Mouse (Mus musculus) midbrain, embryonic 12.5 days (tissue): ENCODE data around the gene Pfkfb1. TPM values are rescaled to one million over a fixed set of nuclear protein-coding genes. Genes with fewer than 3 reads are reported as not detected.

Experiments used
- ATAC-seq: fragments of 200-750 bp; cut with Nextera tagmentation; 2 replicates; pipeline ENCODE4 v1.8.0; 2017; ENCODE audit warnings: low read depth, moderate TSS enrichment, moderate library complexity; ENCODE audit not compliant: low FRiP score
- H3K27ac ChIP-seq: fragments of 300-500 bp; sonication (generic); replicated peaks from 2 replicates; pipeline ENCODE4 v1.5.1; 2016; ENCODE audit warnings: mild to moderate bottlenecking
- H3K27me3 ChIP-seq: fragments of 300-500 bp; sonication (generic); 2 replicates; pipeline ENCODE4 v1.6.1; 2016; ENCODE audit warnings: mild to moderate bottlenecking
- H3K36me3 ChIP-seq: fragments of 300-500 bp; sonication (generic); 2 replicates; pipeline ENCODE4 v1.6.1; 2016
- H3K4me1 ChIP-seq: fragments of 300-500 bp; sonication (generic); 2 replicates; pipeline ENCODE4 v1.6.1; 2016
- H3K4me2 ChIP-seq: fragments of 300-500 bp; sonication (generic); replicated peaks from 2 replicates; pipeline ENCODE4 v1.6.1; 2016; ENCODE audit warnings: mild to moderate bottlenecking, moderate library complexity
- H3K4me3 ChIP-seq: fragments of 300-500 bp; sonication (generic); 2 replicates; pipeline ENCODE4 v1.5.1; 2016; ENCODE audit warnings: mild to moderate bottlenecking
- H3K9ac ChIP-seq: fragments of 300-500 bp; sonication (generic); replicated peaks from 2 replicates; pipeline ENCODE4 v1.6.1; 2016; ENCODE audit warnings: mild to moderate bottlenecking, moderate library complexity
- H3K9me3 ChIP-seq: fragments of 300-500 bp; sonication (generic); 2 replicates; pipeline ENCODE4 v1.6.1; 2016; ENCODE audit warnings: mild to moderate bottlenecking
- WGBS: fragments of 180-500 bp; shearing (Covaris S2); methylation state at CpG from one replicate; pipeline ENCODE4 v1.1.7; 2016; 5-methylcytosine and 5-hydroxymethylcytosine counted together
- polyA plus RNA-seq: library from polyadenylated mRNA; unstranded; fragments of >200 nt; fragmentation: Nextera tagmentation; extraction: Ambion mirVana; gene quantifications from 2 replicates; pipeline ENCODE4 v1.2.1, GENCODE M21; 2016

Pfkfb1 gene
- polyA plus RNA-seq: 4.2 and 4.4 TPM in 2 replicates

DNA sequence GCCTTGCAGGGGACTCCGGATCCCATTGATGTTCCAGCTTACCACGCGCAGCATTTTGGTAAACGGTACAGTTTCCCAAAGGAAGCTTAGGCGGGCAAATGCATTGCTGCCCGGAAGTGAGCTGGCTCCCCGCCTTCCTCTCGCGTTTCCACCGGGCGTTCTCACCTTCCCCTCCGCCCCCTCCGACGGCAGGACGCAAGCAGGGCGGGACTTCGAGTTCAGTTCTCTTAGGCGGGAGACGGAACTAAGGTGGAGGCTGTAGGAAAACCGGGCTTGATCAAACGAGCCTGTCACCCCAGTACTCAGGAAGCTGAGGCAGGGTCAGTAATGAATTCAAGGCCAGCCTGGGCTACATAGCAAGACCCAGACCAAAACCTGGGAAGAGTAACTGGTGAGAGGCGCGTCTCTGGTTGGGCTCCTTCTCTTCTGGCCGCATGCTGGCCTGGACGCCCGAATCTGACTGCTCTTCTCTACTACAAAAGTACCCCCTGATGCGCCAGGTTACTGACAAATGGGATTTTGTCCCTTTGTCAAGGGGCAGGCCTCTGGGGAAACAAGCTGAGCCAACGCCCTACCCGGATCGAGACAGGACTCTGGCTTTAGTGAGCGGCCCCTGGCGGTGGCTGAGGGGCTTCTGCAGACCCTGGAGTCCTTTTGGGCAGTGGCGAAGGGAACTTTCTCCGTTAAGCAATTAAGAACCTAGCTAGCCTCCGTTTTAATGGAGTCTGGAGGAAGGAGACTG, at the start of gene Pfkfb1:
Gene Pfkfb1 (plus strand): TSS at position 207 of the 742 bp plus-strand sequence.
- peak within 1 kb of the TSS; percentile 52 for H3K4me3 ChIP-seq
- no peaks in the 10 kb centered on the region for H3K9me3 ChIP-seq
- peaks cover 8% of the 10 kb centered on the region; the same call in 1 of the 2 replicates for H3K36me3 ChIP-seq
- 28% methylated on average over 35 of the region's 35 CpGs for WGBS
- H3K27ac ChIP-seq: peak within 1 kb of the TSS; percentile 71
- H3K4me2 ChIP-seq: peak within 1 kb of the TSS; percentile 53
- no peaks in the 10 kb centered on the region for H3K27me3 ChIP-seq
- peak; percentile 92 for ATAC-seq
- no peaks in the 10 kb centered on the region for H3K4me1 ChIP-seq
- peak within 1 kb of the TSS; percentile 56 for H3K9ac ChIP-seq

DNA sequence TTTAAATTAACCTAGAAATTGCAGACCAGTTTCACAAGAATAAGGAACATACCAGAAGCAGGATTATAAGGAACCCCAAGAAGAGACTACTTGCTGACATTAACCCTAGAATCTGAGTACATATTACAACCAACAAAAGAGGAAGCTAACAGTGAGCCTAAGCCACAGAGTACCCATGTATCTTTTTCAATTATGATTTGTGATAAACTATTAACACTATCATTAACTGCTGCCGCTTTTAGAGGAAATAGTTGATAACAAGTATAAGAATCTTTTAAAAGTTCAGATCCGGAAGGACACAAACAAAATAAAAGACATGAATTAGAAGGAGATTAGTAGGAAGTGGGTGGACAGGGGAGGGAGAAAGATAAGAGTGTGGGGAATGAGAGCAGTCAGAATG, 47.9 kb upstream of the Pfkfb1 start:
- Histone ChIP-seq H3K36me3 (no peaks in the 10 kb centered on the region), H3K4me3 (no peak overlapping the region), H3K4me1 (no peaks in the 10 kb centered on the region), H3K4me2 (no peak overlapping the region), H3K27me3 (no peaks in the 10 kb centered on the region), H3K27ac (no peak overlapping the region), H3K9ac (no peak overlapping the region), H3K9me3 (no peaks in the 10 kb centered on the region)
- 89% methylated on average over 2 of the region's 2 CpGs for WGBS
- no peak for ATAC-seq

DNA sequence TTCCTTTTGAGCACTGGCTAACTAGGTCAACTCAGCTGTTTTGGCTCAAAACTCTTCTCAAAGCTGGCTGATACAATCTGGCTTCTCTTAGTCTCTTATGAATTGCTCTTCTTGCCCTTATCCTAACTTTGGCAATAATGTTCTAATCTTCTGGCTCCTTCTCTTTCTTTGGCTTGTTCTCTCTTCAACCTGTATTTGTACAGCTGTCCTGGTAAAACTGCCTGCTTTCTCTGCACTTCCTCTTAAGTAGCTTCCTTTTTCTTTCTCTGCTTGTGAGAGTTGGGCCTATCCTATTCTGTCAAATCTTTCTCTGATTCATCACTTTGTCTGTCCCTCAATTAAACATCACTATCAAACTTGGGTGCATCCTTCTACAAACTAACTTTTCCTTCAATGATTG, 46.3 kb upstream of the Pfkfb1 start:
- Histone ChIP-seq H3K9ac (no peak overlapping the region), H3K9me3 (no peaks in the 10 kb centered on the region), H3K36me3 (no peaks in the 10 kb centered on the region), H3K27me3 (no peaks in the 10 kb centered on the region), H3K4me2 (no peak overlapping the region), H3K4me1 (no peaks in the 10 kb centered on the region), H3K4me3 (no peak overlapping the region), H3K27ac (no peak overlapping the region)
- ATAC-seq: no peak

DNA sequence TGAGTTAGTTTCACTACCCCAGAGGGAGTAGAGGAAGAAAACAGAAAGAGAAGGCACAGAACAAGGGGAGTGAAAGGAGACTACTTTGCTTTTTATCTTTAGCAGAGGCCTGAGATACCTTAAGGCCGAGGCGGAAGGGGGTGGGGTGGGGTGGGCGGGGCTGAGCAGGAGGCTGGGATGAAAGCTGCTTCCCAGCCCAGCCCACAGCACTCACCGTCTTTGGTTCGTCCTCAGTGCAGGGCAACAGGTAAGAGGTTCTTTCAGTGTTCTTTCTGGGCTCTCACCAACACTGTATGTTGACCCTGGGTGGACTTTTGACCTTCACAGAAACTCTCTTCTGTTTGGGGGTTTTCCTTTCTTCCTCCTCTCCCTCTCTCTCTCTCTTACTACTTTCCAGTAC, 40.8 kb upstream of the Pfkfb1 start, which contains the start of gene Alas2:
Gene Alas2 (plus strand): TSS at position 137 of the 400 bp plus-strand sequence.
- Histone ChIP-seq H3K4me1 (no peaks in the 10 kb centered on the region), H3K9ac (no peak within 1 kb of the TSS), H3K27ac (no peak within 1 kb of the TSS), H3K4me2 (no peak within 1 kb of the TSS), H3K4me3 (no peak within 1 kb of the TSS), H3K9me3 (no peaks in the 10 kb centered on the region), H3K36me3 (0 out of 2 replicates have a peak, but pooled peaks cover 3% of the 10 kb centered on the region), H3K27me3 (no peaks in the 10 kb centered on the region)
- ATAC-seq: no peak
- WGBS: 41% methylated on average over 5 of the region's 5 CpGs

DNA sequence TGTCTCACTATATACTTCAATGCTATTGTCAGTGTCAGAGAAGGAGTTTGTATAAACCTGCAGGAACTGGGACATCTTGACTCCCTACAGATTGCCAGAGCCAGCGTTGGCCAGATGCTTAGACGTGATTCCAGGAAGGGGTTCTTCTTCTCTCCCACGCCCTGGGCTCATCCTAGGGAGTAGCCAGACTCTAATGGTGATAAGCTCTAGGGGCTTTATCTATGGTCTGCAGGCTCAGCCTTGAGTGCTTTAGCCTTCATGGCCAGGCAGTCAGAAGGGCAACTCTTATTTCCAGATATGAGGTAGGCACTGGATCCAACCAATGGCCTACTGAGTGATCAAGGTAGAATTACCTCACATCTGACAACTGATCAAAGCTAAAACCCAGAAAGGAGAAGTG, 38.4 kb upstream of the Pfkfb1 start:
- no peak for ATAC-seq
- H3K36me3 ChIP-seq: peaks cover 8% of the 10 kb centered on the region; the same call in 1 of the 2 replicates
- WGBS: 79% methylated on average over 3 of the region's 3 CpGs

DNA sequence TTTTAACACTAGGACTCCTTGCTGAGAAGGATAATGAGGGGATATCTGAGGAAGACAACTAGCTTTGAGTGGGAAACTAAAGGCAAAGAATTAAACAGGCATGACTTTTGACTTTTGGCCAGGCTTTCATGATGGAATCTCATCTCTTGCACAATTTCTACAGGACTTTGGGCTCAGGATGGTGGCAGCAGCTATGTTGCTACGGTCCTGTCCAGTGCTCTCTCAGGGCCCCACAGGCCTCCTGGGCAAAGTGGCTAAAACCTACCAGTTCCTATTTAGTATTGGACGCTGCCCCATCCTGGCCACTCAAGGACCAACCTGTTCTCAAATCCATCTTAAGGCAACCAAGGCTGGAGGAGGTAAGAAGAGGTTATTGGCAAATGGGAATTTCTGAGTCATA, 36.0 kb upstream of the Pfkfb1 start:
- no peaks in the 10 kb centered on the region for H3K9me3 ChIP-seq
- H3K27me3 ChIP-seq: no peaks in the 10 kb centered on the region
- WGBS: 87% methylated on average over 2 of the region's 2 CpGs
- no peak overlapping the region for H3K27ac ChIP-seq
- H3K4me2 ChIP-seq: no peak overlapping the region
- no peak overlapping the region for H3K4me3 ChIP-seq
- no peak for ATAC-seq
- no peak overlapping the region for H3K9ac ChIP-seq
- peaks cover 8% of the 10 kb centered on the region; the same call in 1 of the 2 replicates for H3K36me3 ChIP-seq
- no peaks in the 10 kb centered on the region for H3K4me1 ChIP-seq

More for the DNA sequence above, 38.4 kb upstream of the Pfkfb1 start:
- H3K27me3 ChIP-seq: no peaks in the 10 kb centered on the region
- H3K4me3 ChIP-seq: no peak overlapping the region
- H3K9ac ChIP-seq: no peak overlapping the region
- no peaks in the 10 kb centered on the region for H3K4me1 ChIP-seq
- H3K4me2 ChIP-seq: no peak overlapping the region
- H3K27ac ChIP-seq: no peak overlapping the region
- H3K9me3 ChIP-seq: no peaks in the 10 kb centered on the region

DNA sequence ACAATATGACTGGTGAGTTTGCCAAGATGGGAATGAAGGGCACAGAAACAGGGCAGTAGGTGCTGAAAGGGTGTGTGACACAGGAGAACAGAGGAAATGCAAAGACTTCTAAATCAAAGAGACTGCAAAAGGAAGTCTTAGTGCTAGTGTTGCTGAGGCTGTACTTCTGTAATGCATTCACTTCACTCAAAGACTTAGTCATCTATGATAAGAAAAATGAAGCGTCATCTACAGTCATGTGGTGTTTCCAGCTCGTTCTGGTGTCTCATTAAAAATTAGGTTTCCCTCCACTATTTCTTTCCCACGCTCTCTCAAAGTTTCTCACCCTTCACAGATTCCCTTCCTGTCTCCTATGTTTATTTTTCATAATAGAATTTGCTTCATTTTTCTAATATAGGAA, 34.0 kb upstream of the Pfkfb1 start:
- Histone ChIP-seq H3K9ac (no peak overlapping the region), H3K27me3 (no peaks in the 10 kb centered on the region), H3K36me3 (peaks cover 8% of the 10 kb centered on the region; the same call in 1 of the 2 replicates), H3K4me2 (no peak overlapping the region), H3K4me1 (no peaks in the 10 kb centered on the region), H3K4me3 (no peak overlapping the region), H3K9me3 (no peaks in the 10 kb centered on the region), H3K27ac (no peak overlapping the region)
- 83% methylated on average over 3 of the region's 3 CpGs for WGBS
- ATAC-seq: no peak

DNA sequence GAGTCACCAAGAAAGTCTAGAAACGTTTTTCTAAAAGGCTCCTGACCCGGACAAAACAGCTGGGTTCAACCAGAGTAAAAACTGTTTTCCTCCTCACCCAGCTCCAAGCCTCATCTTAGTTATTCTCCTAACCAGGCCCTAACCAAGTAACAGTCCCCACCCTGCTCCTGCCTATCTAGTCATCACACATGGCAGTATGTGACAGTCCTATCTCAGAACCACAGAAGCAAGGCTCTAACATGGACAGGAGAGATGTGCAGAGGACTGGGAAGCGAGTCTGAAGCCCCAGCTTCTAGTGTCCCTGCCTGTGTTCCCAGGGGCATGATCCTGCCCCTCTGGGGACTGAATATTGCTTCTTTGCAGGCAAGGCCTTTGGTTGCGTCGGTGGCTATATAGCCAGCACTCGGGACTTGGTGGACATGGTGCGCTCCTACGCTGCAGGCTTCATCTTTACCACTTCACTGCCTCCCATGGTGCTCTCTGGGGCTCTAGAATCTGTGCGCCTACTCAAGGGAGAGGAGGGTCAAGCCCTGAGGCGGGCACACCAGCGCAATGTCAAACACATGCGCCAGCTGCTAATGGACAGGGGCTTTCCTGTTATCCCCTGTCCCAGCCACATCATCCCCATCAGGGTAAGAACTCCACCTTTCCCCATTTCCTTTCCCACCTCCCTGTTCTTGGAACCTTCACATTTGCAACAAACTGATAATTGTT, 23.2 kb upstream of the Pfkfb1 start:
- WGBS: 87% methylated on average over 12 of the region's 12 CpGs
- Histone ChIP-seq H3K4me3 (no peak overlapping the region), H3K4me2 (no peak overlapping the region), H3K36me3 (no peaks in the 10 kb centered on the region), H3K9me3 (no peaks in the 10 kb centered on the region), H3K27ac (no peak overlapping the region), H3K4me1 (no peaks in the 10 kb centered on the region), H3K9ac (no peak overlapping the region), H3K27me3 (no peaks in the 10 kb centered on the region)
- ATAC-seq: no peak

DNA sequence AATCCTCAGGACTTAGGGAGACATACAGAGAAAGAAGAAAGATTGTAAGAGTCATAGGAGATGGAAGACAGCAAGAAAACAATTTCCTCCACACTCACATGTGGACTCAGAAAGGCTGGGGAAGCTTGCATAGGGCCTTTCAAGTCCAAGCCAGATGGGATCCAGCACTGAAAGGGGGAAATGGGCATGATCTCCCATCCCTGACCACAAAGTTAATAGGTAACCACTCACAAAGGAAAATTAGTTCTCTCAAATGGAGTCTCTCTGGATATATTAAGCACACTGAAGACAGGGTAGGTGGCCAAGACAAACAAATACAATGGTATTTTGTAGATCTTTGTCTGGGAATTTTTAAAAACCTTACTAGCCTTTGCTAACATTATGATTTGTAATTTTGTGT, 6.1 kb upstream of the Pfkfb1 start:
- Histone ChIP-seq H3K9me3 (no peaks in the 10 kb centered on the region), H3K4me2 (no peak overlapping the region), H3K36me3 (peaks cover 18% of the 10 kb centered on the region), H3K9ac (no peak overlapping the region), H3K4me1 (no peaks in the 10 kb centered on the region), H3K4me3 (no peak overlapping the region), H3K27ac (no peak overlapping the region), H3K27me3 (no peaks in the 10 kb centered on the region)
- ATAC-seq: no peak

DNA sequence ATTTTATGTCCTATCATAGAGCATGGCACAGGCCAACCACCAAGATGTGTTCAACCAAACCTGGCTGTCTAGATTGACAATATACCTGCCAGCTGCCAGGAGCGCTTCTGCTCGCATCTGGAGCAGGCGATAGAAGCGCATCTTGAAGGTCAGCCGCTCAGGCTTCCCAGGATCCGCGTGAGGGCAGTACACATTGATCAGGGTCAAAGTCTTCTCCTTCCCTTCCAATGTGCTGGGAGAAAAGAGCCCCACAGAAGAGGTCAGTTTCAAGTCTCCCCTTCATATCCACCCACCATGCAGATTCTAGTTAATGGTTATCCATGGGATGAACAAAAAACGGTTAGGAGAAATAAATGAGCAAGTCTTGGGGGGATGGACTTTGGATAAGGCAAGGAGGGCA, 2.9 kb upstream of the Pfkfb1 start:
- peaks cover 18% of the 10 kb centered on the region for H3K36me3 ChIP-seq
- H3K4me3 ChIP-seq: no peak overlapping the region
- H3K27me3 ChIP-seq: no peaks in the 10 kb centered on the region
- no peak overlapping the region for H3K9ac ChIP-seq
- no peaks in the 10 kb centered on the region for H3K4me1 ChIP-seq
- H3K27ac ChIP-seq: no peak overlapping the region
- ATAC-seq: no peak
- H3K4me2 ChIP-seq: no peak overlapping the region
- H3K9me3 ChIP-seq: no peaks in the 10 kb centered on the region
- WGBS: 90% methylated on average over 8 of the region's 8 CpGs

DNA sequence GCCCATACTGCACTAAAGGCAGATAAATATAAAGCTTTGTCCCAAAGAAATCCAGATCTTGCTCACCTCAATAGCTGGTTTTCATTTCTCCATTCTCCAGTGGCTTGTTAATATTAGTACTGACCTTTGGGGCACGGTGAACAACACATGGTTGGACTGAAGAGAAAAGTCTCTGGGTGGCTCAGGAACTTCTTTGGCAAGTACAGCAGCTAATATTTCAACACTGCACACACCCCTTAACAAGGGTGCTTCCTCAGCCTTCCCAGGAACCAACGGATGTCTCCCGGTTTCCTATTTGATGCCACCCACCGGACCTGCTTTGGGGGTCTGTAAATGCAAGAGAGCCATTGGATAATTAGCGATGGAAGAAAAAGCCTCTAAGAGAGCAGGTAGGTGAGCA, 1.7 kb downstream of the Pfkfb1 start, which contains the start of gene Apex2:
Gene Apex2 (minus strand): TSS at position 173 of the 400 bp plus-strand sequence.
- Histone ChIP-seq H3K27me3 (no peaks in the 10 kb centered on the region), H3K27ac (no peak within 1 kb of the TSS), H3K4me2 (peak within 1 kb of the TSS; percentile 53), H3K4me1 (no peaks in the 10 kb centered on the region), H3K9me3 (no peaks in the 10 kb centered on the region), H3K4me3 (peak within 1 kb of the TSS; percentile 52), H3K9ac (no peak within 1 kb of the TSS), H3K36me3 (peaks cover 5% of the 10 kb centered on the region; the same call in 1 of the 2 replicates)
- WGBS: 72% methylated on average over 5 of the region's 5 CpGs
- no peak for ATAC-seq

DNA sequence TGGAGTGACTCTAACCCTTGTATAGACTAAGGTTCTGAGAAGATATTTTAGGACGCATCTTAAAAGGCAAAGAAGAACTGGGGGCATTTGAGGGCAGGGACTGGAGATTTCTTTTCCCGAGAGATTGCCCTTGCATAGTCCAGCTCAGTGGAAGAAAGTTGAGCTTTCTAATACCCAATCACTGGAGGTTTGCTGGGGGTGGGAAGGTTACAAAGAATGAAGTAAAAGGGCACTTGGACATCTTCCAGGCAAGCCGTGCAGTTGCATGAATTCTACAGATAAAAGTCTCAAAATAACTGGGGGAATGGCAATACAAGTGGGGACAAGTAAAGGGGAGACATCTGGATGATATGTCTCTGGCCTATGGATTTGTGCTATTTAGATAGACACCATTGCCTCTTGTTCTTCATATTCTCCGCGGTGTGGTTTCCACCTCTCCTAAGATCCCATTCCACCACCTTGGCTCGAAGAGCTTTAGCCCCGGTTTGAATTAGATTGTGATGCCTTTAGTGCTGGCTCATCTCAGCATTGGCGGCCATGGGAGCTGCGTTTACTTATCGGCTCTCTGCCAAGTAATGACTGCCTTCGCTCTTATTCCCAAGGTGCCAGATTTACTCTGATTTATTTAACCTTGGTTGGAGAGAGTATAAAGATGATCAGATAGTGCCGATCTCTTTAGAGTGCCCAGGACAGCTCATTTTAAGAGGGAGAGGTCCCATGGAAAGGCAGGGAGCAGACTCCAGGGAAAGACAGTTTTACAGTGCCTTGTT, 5.4 kb downstream of the Pfkfb1 start:
- Histone ChIP-seq H3K4me3 (no peak overlapping the region), H3K27ac (no peak overlapping the region), H3K36me3 (no peaks in the 10 kb centered on the region), H3K9ac (no peak overlapping the region), H3K9me3 (no peaks in the 10 kb centered on the region), H3K4me1 (no peaks in the 10 kb centered on the region), H3K4me2 (no peak overlapping the region), H3K27me3 (no peaks in the 10 kb centered on the region)
- WGBS: 87% methylated on average over 12 of the region's 12 CpGs
- ATAC-seq: no peak
